Mouse (Mus musculus) granulocyte monocyte progenitor cell, adult 5-6 weeks (primary cell): ENCODE results near the gene 9930021J03Rik. TPM values are rescaled to one million over a fixed set of nuclear protein-coding genes. Genes with fewer than 3 reads are reported as not detected.

Experiments
- ATAC-seq: replicated peaks from 2 replicates; pipeline ENCODE4 v1.8.0; 2016; ENCODE audit warnings: mild to moderate bottlenecking, moderate TSS enrichment, inconsistent platforms; ENCODE audit not compliant: poor library complexity, severe bottlenecking
- total RNA-seq, 2 experiments: library from RNA; stranded (forward) in 1 of 2; stranded (reverse) in 1 of 2; fragments of 200-712, 200-1000 nt in 1 of 2; fragments of >200 nt in 1 of 2; fragmentation: Nextera tagmentation in 1 of 2; gene quantifications; 2 replicates each; pipeline ENCODE4 v1.2.3; 2014 to 2017

The 9930021J03Rik gene
- 20.2 and 22.3 TPM in 2 replicates for total RNA-seq (2014; fragmentation: Nextera tagmentation)
- total RNA-seq (2017) = 9.6 and 13.0 TPM in 2 replicates

- peak; percentile 86 for ATAC-seq
These were observed at the start of gene 9930021J03Rik for GRCm38 (mm10) chr19:29805917-29806785. Gene 9930021J03Rik (minus strand): TSS chr19:29805989.

DNA sequence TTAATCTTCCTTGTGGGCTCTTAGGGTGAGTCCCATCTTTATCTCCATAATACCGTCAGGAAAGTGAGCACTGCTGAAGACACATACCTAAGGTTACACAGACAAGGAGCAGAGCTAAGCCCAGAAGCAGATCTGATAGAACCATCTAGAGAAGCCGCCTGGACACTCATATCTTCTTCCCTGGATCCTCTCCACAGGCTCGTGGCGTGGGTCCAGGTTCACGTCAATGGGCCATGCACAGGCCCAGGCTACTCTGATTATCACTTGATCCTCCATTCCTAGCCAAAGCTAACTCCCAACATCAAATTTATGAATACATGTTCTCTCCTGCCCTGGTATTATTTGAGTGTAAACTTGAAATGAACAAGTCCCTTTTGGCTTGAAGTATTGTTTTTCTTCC lies 47.9 kb upstream of the 9930021J03Rik start:
- no peak for ATAC-seq

DNA sequence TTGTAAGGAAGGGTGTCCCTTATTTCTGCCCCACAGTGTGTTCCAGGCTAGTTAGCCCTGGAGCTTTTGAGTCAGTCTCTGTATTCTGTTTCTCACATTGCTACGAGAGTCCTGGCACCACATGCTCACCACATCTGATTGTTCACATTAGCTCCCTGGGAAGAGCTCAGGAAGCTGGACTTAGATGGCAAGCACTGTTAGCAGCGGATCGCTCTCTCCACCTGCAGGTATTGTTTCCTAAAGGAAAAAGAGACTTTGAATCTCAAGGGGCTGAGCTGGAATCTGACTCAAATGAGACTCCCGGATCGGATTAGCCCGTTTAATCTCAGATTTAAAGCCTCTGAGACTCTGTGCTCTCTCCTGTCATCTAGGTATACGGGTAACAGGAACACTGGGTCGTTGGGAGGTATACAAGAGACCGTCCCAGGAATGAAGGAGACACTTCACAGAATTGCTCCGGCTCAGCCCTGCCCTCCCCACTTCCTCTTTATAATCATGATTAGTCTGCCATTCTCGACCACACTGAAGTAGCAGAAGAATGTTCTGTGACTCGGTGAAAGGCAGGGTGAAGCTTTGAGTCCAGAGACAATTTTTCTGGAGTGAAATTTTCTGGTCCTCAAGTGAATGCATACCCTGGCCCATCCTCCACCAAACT lies 45.4 kb upstream of the 9930021J03Rik start:
- peak; percentile 52; the same call in 1 of the 2 replicates for ATAC-seq

- ATAC-seq = peak; percentile 84
These were observed 44.2 kb upstream of the 9930021J03Rik start for GRCm38 (mm10) chr19:29849924-29850551.

GRCm38 (mm10) chr19:29844036-29844661 lies 38.4 kb upstream of the 9930021J03Rik start:
- ATAC-seq = no peak

- ATAC-seq = no peak
These were observed 37.8 kb upstream of the 9930021J03Rik start for GRCm38 (mm10) chr19:29843641-29844035.

DNA sequence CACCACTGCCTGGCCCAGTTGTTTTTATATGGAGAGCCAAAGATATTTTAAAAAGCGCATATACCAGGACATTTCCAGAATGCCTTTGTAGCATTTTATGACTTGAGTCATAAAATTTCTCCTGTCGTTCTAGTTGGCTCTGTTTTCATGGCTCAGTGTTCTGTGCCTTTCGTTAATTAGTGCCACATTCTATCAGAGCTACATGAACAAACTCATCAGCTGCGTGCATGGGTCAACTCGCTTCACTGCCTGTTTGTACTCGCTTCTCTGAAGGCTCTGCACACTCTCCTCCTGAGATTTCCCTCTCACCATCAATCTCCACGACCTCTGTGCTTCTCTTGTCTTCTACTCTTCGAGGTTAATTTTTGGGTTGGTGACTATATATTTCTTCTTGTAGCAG lies 37.2 kb upstream of the 9930021J03Rik start:
- no peak for ATAC-seq

- no peak for ATAC-seq
These were observed 34.9 kb upstream of the 9930021J03Rik start for GRCm38 (mm10) chr19:29840642-29841041.

- ATAC-seq = no peak
These were observed 32.9 kb upstream of the 9930021J03Rik start for GRCm38 (mm10) chr19:29838636-29839135.

GRCm38 (mm10) chr19:29838171-29838570 lies 32.4 kb upstream of the 9930021J03Rik start:
- no peak for ATAC-seq

GRCm38 (mm10) chr19:29835364-29836034 lies 29.7 kb upstream of the 9930021J03Rik start:
- ATAC-seq = no peak

GRCm38 (mm10) chr19:29830911-29831310 lies 25.1 kb upstream of the 9930021J03Rik start:
- ATAC-seq = no peak

DNA sequence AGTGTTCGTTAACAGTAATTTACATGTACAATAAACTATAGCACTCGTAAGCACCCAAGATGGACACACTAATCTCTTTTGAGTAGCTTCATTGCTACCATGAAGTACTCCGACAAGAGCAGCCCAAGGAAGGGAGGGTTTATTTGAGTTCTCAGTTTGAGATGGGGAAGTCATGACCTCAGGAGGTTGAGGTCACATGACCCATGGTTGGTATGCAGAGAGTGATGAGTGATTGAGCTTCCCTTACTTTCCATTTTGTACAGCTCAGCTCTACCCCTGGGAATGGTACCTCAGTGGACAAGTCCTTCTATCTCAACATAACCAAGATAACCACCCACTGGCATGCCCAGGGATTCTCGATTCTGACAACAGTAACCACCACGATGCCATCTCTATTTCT lies 22.8 kb upstream of the 9930021J03Rik start:
- ATAC-seq = no peak

DNA sequence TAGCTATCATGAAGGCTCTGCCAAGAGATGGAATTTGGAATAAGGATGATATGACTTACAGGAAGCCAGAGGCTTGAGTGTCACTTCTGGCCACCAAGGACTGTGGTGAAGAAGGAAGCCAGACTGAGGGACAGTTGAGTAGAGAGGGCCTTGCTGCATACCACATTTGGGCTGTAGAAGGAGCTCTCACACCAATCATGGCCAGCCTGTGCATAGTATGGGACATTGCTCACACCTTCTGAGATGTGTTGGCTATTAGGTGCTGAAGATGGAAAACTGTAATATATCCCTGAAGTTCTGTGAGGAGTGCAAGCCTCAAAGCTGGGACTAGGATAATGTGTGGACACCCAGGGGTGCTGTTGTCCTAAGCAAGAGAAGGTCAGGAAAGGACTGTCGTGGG lies 20.9 kb upstream of the 9930021J03Rik start:
- peak; percentile 49; the same call in 1 of the 2 replicates for ATAC-seq

GRCm38 (mm10) chr19:29825003-29825402 lies 19.2 kb upstream of the 9930021J03Rik start:
- peak; percentile 40; the same call in 1 of the 2 replicates for ATAC-seq

DNA sequence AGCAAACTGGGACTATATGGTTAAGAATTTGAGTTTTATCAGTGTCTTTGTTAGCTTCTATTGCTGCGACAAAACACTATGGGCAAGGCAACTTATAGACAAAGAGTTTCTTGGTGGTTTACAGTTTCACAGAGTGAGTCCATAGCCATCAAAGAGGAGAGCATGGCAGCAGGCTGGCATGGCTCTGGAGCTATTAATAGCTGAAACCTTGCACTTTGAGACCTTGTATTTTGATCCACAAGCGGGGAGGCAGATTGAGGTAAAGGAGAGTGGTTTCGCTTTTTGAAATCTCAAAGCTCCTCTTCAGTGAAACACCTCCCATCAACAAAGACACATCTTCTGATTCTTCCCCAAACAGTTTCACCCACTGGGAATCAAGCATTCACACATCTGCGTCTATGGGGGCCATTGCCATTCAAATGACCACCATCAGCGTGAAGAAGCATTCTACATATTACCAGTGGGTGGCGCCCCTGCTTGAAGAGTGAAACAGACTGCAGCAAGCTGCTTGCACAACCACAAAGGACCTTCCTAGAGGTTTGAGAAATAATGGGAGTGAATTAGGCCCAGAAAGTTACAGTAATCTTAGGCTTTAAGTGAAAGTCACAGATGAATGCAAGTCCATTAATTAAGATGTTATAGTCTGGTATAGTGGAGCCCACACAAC lies 18.4 kb upstream of the 9930021J03Rik start:
- ATAC-seq = peak; percentile 89

- no peak for ATAC-seq
These were observed 17.7 kb upstream of the 9930021J03Rik start for GRCm38 (mm10) chr19:29823456-29824010.

GRCm38 (mm10) chr19:29820966-29821365 lies 15.2 kb upstream of the 9930021J03Rik start:
- peak; percentile 68 for ATAC-seq
